Mouse (Mus musculus) G1E (cell line): Measurements from ENCODE around the gene Cmklr1.

Source experiments
- CTCF ChIP-seq: IDR thresholded peaks from 2 replicates; pipeline ENCODE4 v1.5.1; 2012; ENCODE audit warnings: low read depth, low read length, inconsistent platforms, mixed read lengths
- GATA1 ChIP-seq: IDR thresholded peaks from 2 replicates; pipeline ENCODE4 v1.6.1; 2012; ENCODE audit warnings: borderline replicate concordance, low read length, inconsistent platforms, mixed read lengths
- GATA2 ChIP-seq: IDR thresholded peaks from 2 replicates; pipeline ENCODE4 v1.6.1; 2012; ENCODE audit warnings: low read depth, low read length, inconsistent platforms, borderline replicate concordance
- POLR2AphosphoS5 ChIP-seq: IDR thresholded peaks from 2 replicates; pipeline ENCODE4 v1.6.1; 2012; ENCODE audit warnings: low read depth, low read length, inconsistent platforms; ENCODE audit not compliant: insufficient replicate concordance
- TAL1 ChIP-seq: conservative IDR thresholded peaks from 2 replicates; pipeline ENCODE4 v1.6.1; 2012; ENCODE audit warnings: low read depth, low read length, inconsistent platforms, mixed read lengths

GRCm38 (mm10) chr5:113596780-113597353 lies 53.4 kb downstream of the Cmklr1 start:
- TF ChIP-seq CTCF (no peak), GATA1 (no peak), POLR2AphosphoS5 (no peak), TAL1 (no peak), GATA2 (no peak)
